Mouse (Mus musculus) heart, embryonic 12.5 days (tissue): Measurements from ENCODE around the gene Slx4. TPM values are rescaled to one million over a fixed set of nuclear protein-coding genes. Genes with fewer than 3 reads are reported as not detected.
"Not testable (repeated sequence)": the region's sequence is repeated elsewhere in the genome, so short reads cannot be mapped to it uniquely, and the experiment has no call there.

Source experiments
- ATAC-seq: fragments of 200-750 bp; cut with Nextera tagmentation; 2 replicates; pipeline ENCODE4 v1.8.0; 2017; ENCODE audit warnings: moderate TSS enrichment, moderate library complexity; ENCODE audit not compliant: insufficient number of reproducible peaks, low FRiP score
- H3K27ac ChIP-seq: fragments of 300-500 bp; sonication (generic); 2 replicates; pipeline ENCODE4 v1.5.1; 2016; ENCODE audit warnings: mild to moderate bottlenecking, moderate library complexity; ENCODE audit not compliant: poor library complexity, severe bottlenecking
- H3K27me3 ChIP-seq: fragments of 300-500 bp; sonication (generic); replicated peaks from 2 replicates; pipeline ENCODE4 v1.6.1; 2016; ENCODE audit warnings: mild to moderate bottlenecking, moderate library complexity
- H3K36me3 ChIP-seq: fragments of 300-500 bp; sonication (generic); 2 replicates; pipeline ENCODE4 v1.6.1; 2016; ENCODE audit warnings: mild to moderate bottlenecking, moderate library complexity
- H3K4me1 ChIP-seq: fragments of 300-500 bp; sonication (generic); replicated peaks from 2 replicates; pipeline ENCODE4 v1.6.1; 2016; ENCODE audit warnings: mild to moderate bottlenecking
- H3K4me2 ChIP-seq: fragments of 300-500 bp; sonication (generic); 2 replicates; pipeline ENCODE4 v1.6.1; 2016; ENCODE audit warnings: mild to moderate bottlenecking, moderate library complexity
- H3K4me3 ChIP-seq: fragments of 300-500 bp; sonication (generic); 2 replicates; pipeline ENCODE4 v1.5.1; 2016; ENCODE audit warnings: mild to moderate bottlenecking
- H3K9ac ChIP-seq: fragments of 300-500 bp; sonication (generic); 2 replicates; pipeline ENCODE4 v1.6.1; 2016; ENCODE audit warnings: mild to moderate bottlenecking, moderate library complexity
- H3K9me3 ChIP-seq: fragments of 300-500 bp; sonication (generic); replicated peaks from 2 replicates; pipeline ENCODE4 v1.6.1; 2016; ENCODE audit warnings: mild to moderate bottlenecking, moderate library complexity
- WGBS: fragments of 180-500 bp; shearing (Covaris S2); methylation state at CpG from one replicate; pipeline ENCODE4 v1.1.7; 2016; 5-methylcytosine and 5-hydroxymethylcytosine counted together
- polyA plus RNA-seq: library from polyadenylated mRNA; unstranded; fragments of >200 nt; fragmentation: Nextera tagmentation; extraction: Ambion mirVana; gene quantifications from 2 replicates; pipeline ENCODE4 v1.2.1, GENCODE M21; 2016

Gene Slx4
- polyA plus RNA-seq, 1 experiment from 2014 or later = 14.8 TPM

- H3K27ac ChIP-seq = no peak overlapping the region
- 70% methylated on average over 6 of the region's 6 CpGs for WGBS
- H3K27me3 ChIP-seq = no peaks in the 10 kb centered on the region
- peaks cover 8% of the 10 kb centered on the region for H3K4me1 ChIP-seq
- H3K9ac ChIP-seq = no peak overlapping the region
- H3K36me3 ChIP-seq = peaks cover 14% of the 10 kb centered on the region
- 0 out of 2 replicates have a peak, but pooled peaks cover 4% of the 10 kb centered on the region for H3K9me3 ChIP-seq
- no peak for ATAC-seq
- H3K4me2 ChIP-seq = no peak overlapping the region
- no peak overlapping the region for H3K4me3 ChIP-seq
Observed at GRCm38 (mm10) chr16:4032341-4032748, 28.8 kb upstream of the Slx4 start.

DNA sequence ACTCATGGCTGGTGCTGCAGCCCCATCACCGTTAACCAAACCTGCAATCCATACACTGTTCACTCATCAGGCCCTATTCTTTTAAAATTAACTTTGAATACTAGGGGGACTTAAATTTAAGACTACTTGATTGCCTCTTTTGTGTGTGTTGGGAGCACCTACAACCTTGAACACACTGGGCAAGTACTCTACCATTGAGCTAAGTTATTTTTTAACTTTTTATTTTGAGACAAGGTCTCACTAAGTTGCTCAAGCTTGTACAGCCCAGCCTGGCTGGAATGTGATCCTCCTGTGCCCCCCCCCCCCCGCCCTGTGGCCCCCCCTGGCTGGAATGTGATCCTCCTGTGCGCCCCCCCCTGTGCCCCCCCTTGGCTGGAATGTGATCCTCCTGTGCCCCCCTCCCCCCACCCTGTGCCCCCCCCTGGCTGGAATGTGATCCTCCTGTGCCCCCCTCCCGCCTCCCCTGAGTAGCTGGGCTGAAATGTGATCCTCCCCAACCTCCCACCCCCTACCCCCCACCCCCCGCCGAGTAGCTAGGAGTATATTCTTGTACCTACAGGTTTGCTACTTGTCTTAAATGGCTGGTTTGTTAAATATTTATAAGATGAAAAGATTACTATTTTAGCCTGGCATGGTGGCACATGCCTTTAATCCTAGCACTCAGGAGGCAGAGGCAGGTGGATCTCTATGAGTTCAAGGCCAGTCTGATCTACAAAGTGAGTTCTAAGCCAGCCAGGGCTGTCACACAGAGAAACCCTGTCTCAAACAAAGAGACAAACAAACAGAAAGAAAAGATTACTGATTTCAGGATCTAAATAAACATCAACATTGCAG lies 28.1 kb upstream of the Slx4 start:
- 0 out of 2 replicates have a peak, but pooled peaks cover 4% of the 10 kb centered on the region for H3K9me3 ChIP-seq
- H3K27me3 ChIP-seq = no peaks in the 10 kb centered on the region
- H3K4me3 ChIP-seq = no peak overlapping the region
- peaks cover 8% of the 10 kb centered on the region for H3K4me1 ChIP-seq
- ATAC-seq = no peak
- peaks cover 7% of the 10 kb centered on the region; the same call in 1 of the 2 replicates for H3K36me3 ChIP-seq
- 64% methylated on average over 5 of the region's 6 CpGs for WGBS
- no peak overlapping the region for H3K4me2 ChIP-seq
- no peak overlapping the region for H3K9ac ChIP-seq
- H3K27ac ChIP-seq = no peak overlapping the region

DNA sequence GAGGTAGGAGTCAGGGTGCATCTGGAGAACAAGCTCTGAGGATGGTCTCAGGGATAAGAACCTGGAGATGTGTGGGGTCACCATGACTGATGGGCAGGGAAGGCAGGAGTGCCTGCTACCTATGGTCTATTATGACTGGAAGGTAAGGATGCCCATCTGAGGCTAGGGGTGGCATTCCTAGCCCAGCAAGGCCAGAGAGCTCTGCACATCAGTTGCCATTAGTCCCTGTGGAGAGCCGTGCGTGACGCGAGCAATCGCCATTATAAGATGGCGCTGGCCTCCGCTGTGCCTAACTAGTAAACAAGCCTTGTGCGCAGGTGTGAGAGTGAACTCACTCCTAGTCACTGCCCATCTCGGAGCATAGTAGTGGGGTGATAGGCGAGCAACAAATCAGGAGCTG lies 26.9 kb upstream of the Slx4 start:
- Histone ChIP-seq H3K9me3 (0 out of 2 replicates have a peak, but pooled peaks cover 4% of the 10 kb centered on the region), H3K27me3 (no peaks in the 10 kb centered on the region), H3K4me2 (no peak overlapping the region), H3K4me1 (peaks cover 8% of the 10 kb centered on the region), H3K4me3 (no peak overlapping the region), H3K9ac (no peak overlapping the region), H3K36me3 (no peaks in the 10 kb centered on the region), H3K27ac (no peak overlapping the region)
- no peak for ATAC-seq
- 90% methylated on average over 10 of the region's 10 CpGs for WGBS

DNA sequence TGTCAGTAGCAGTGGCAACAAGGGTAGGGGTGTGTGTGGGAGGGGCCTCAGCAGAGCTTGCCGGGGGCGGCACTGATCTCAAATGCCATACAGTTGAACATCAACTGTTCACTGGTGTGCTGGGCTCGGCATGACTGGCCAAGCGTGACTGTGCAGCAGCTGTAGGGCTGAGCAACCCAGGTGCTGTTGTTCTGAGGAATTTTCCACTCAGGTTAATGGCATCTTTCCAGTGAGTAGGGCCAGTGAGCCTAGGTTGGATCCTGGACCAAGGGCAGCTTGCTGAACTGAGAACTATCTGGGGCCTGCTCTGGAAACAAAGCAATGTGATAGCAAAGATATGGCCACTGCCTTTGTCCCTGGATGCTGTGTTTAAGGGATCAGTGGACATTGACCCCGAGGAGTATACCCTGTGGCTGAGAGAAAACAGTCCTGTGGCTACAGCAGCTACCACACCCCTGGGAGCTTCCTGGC lies 25.8 kb upstream of the Slx4 start:
- no peak overlapping the region for H3K27ac ChIP-seq
- H3K4me1 ChIP-seq = peaks cover 6% of the 10 kb centered on the region
- no peak overlapping the region for H3K4me3 ChIP-seq
- 87% methylated on average over 5 of the region's 5 CpGs for WGBS
- no peak for ATAC-seq
- no peak overlapping the region for H3K9ac ChIP-seq
- H3K27me3 ChIP-seq = no peaks in the 10 kb centered on the region
- no peaks in the 10 kb centered on the region for H3K36me3 ChIP-seq
- no peak overlapping the region for H3K4me2 ChIP-seq
- 0 out of 2 replicates have a peak, but pooled peaks cover 4% of the 10 kb centered on the region for H3K9me3 ChIP-seq

DNA sequence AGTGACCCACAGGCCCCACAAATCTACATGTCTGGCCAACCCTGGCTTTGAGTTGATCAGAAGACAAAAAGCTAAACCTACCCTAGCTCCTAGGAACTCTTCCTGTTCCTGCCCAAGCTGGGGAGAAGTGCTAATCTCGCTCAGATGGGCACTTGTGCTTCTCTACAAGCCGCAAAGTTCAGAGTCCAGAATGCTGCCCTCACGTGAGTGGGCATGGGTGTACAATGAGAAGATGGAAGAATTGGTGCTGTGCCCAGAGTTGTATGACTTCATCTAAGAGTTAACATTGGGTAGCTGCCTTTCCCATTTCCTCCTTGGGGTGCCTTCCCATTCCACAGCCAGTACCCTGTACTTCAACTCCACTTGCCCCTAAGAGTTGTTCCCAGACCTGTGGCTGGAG lies 23.6 kb upstream of the Slx4 start:
- no peak for ATAC-seq
- no peak overlapping the region for H3K4me3 ChIP-seq
- no peaks in the 10 kb centered on the region for H3K36me3 ChIP-seq
- H3K4me2 ChIP-seq = no peak overlapping the region
- no peak overlapping the region for H3K9ac ChIP-seq
- H3K4me1 ChIP-seq = no peaks in the 10 kb centered on the region
- WGBS = 70% methylated on average over 3 of the region's 3 CpGs
- 0 out of 2 replicates have a peak, but pooled peaks cover 4% of the 10 kb centered on the region for H3K9me3 ChIP-seq
- no peak overlapping the region for H3K27ac ChIP-seq
- no peaks in the 10 kb centered on the region for H3K27me3 ChIP-seq

DNA sequence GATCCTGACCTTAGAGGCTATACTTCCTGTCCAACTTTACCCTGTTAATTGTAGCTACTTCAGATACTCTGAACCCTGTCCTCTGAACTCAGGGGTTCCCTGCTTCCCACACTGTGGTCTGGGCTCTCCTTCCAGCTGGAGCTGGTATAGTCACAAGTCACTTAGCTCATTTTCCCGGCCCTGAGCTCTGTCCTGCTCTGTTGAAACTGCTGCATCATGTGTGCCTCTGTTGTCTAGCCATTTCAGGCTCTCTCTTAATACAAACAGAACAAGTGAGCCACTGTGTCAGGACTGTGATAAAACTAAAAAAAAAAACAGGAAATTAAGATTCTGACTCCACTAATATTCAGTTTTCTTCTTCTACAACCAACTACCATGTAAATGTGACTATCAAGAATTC lies 23.1 kb upstream of the Slx4 start:
- no peak overlapping the region for H3K27ac ChIP-seq
- no peaks in the 10 kb centered on the region for H3K27me3 ChIP-seq
- no peaks in the 10 kb centered on the region for H3K4me1 ChIP-seq
- ATAC-seq = no peak
- 0 out of 2 replicates have a peak, but pooled peaks cover 6% of the 10 kb centered on the region for H3K9me3 ChIP-seq
- H3K36me3 ChIP-seq = no peaks in the 10 kb centered on the region
- no peak overlapping the region for H3K9ac ChIP-seq
- WGBS = 39% methylated on average over 1 of the region's 1 CpGs
- H3K4me3 ChIP-seq = no peak overlapping the region
- H3K4me2 ChIP-seq = no peak overlapping the region

GRCm38 (mm10) chr16:4022719-4023118 lies 19.1 kb upstream of the Slx4 start:
- H3K4me2 ChIP-seq = no peak overlapping the region
- 0 out of 2 replicates have a peak, but pooled peaks cover 3% of the 10 kb centered on the region for H3K9me3 ChIP-seq
- 74% methylated on average over 4 of the region's 4 CpGs for WGBS
- H3K27me3 ChIP-seq = no peaks in the 10 kb centered on the region
- no peak overlapping the region for H3K4me3 ChIP-seq
- no peak for ATAC-seq
- H3K27ac ChIP-seq = no peak overlapping the region
- no peak overlapping the region for H3K9ac ChIP-seq
- no peaks in the 10 kb centered on the region for H3K36me3 ChIP-seq
- no peaks in the 10 kb centered on the region for H3K4me1 ChIP-seq

GRCm38 (mm10) chr16:4021241-4021640 lies 17.7 kb upstream of the Slx4 start:
- H3K27me3 ChIP-seq = no peaks in the 10 kb centered on the region
- ATAC-seq = no peak
- H3K4me2 ChIP-seq = no peak overlapping the region
- H3K4me1 ChIP-seq = no peaks in the 10 kb centered on the region
- H3K4me3 ChIP-seq = no peak overlapping the region
- H3K36me3 ChIP-seq = no peaks in the 10 kb centered on the region
- 79% methylated on average over 1 of the region's 1 CpGs for WGBS
- H3K9me3 ChIP-seq = 0 out of 2 replicates have a peak, but pooled peaks cover 3% of the 10 kb centered on the region
- H3K27ac ChIP-seq = no peak overlapping the region
- no peak overlapping the region for H3K9ac ChIP-seq

- not testable (repeated sequence) for ATAC-seq, H3K4me1 ChIP-seq, H3K4me3 ChIP-seq, H3K9me3 ChIP-seq, H3K4me2 ChIP-seq, H3K9ac ChIP-seq, H3K36me3 ChIP-seq, H3K27ac ChIP-seq, H3K27me3 ChIP-seq
- 78% methylated on average over 6 of the region's 6 CpGs for WGBS
Observed at GRCm38 (mm10) chr16:4017466-4017865, 13.9 kb upstream of the Slx4 start.

DNA sequence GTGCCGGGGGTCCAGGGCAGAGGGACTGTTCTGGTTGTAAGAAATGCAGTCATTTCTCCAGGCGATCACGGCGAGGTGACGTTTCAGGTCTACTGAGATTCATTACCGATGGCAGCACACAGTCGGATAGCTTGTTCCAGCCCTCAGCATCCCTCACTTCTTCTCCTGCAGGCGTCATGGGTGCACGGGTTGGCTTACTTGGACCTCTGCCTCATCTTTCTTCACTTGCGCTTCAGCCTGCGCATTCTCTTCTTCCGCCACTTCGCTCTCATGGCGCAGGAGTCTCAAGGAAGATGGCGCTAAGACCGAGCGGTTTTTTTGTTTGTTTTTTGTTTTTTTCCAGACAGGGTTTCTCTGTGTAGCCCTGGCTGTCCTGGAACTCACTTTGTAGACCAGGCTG lies 13.2 kb upstream of the Slx4 start:
- 71% methylated on average over 17 of the region's 17 CpGs for WGBS
- H3K27me3 ChIP-seq, H3K4me3 ChIP-seq, H3K36me3 ChIP-seq, H3K9ac ChIP-seq, H3K4me2 ChIP-seq, H3K9me3 ChIP-seq, H3K4me1 ChIP-seq, H3K27ac ChIP-seq, ATAC-seq: not testable (repeated sequence)

GRCm38 (mm10) chr16:4014040-4014668 lies 10.6 kb upstream of the Slx4 start:
- H3K27me3 ChIP-seq = no peaks in the 10 kb centered on the region
- H3K4me3 ChIP-seq = no peak overlapping the region
- no peak overlapping the region for H3K27ac ChIP-seq
- H3K9ac ChIP-seq = no peak overlapping the region
- H3K9me3 ChIP-seq = peaks cover 7% of the 10 kb centered on the region
- ATAC-seq = no peak
- WGBS = 77% methylated on average over 5 of the region's 5 CpGs
- no peak overlapping the region for H3K4me2 ChIP-seq
- H3K36me3 ChIP-seq = no peaks in the 10 kb centered on the region
- no peaks in the 10 kb centered on the region for H3K4me1 ChIP-seq
